Mouse (Mus musculus): ENCODE results near the gene Prim1.

Gene Prim1

DNA sequence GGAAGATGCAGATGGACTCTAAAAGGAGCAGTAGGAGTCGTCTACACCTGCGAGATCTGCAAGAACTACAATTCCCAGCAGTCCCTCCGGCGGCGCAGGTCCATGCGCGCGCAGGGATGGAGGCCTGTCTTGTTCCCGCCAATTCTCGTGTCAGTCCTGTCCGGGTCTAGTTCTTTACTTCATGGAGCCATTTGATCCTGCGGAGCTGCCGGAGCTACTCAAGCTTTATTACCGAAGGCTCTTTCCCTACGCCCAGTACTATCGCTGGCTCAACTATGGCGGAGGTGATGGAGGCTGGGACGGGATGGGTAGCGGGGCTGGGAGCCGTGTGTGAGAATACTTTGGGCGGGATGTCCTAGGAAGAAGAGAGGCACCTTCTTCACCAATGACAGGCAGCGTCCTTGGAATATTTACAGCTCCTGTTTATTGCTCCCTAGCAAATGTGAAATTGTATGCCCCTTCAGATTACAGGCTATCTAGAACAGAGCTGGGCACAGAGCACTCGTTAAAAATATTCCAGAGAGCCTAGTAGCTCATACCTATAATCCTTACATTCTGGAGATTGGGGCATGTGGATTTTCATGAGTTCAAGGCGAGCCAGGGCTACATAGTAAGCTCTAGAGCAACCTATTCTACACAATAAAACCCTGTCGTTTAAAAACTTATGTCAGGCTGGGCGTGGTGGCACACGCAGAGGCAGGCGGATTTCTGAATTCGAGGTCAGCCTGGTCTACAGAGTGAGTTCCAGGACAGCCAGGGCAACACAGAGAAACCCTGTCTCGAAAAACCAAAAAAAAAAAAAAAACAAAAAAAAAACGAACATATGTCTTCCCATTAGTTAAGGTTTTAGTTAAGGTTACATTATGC, at the start of gene Prim1:
Gene Prim1 (plus strand): TSS at position 101 of the 867 bp plus-strand sequence.
- DNase-seq = peak; percentile 86 to 91

DNA sequence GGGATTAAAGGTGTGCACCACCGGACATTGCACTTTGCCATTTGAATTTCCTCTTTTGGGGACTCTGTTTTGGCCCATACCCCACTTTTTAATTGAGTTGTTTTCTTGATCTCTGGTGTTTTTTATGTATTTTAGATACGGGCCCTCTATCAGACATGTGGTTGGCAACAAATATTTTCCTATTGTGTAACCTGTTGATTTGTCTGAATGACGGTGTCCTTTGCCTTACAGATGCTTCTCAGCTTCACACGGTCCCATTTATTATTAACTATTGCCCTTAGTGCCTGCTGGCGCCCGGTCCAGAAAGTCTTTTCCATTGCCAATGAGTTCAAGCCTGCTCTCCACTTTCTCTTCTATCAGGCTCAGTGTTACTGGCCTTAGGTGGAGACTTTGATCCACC, 48.5 kb upstream of the Prim1 start:
- no peak for DNase-seq

DNA sequence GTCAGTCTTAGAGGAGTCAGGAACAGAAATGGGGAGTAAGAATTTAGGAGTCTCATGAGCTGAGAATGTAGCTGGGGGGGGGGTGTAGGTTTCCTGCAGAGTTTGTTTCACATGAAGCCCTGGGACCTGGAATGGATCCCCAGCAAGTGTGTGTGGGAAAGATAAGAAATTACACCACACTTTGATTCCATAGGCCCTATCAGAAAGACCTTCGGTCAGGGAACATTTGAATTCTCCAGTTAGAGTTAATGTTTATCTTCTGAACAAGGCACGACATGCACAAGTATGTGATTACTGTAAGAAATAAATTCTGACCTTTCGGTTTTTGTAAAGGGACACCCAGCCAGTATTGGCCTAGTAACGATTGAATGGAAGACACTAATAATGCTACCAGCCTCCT, 45.1 kb upstream of the Prim1 start:
- no peak for DNase-seq

DNA sequence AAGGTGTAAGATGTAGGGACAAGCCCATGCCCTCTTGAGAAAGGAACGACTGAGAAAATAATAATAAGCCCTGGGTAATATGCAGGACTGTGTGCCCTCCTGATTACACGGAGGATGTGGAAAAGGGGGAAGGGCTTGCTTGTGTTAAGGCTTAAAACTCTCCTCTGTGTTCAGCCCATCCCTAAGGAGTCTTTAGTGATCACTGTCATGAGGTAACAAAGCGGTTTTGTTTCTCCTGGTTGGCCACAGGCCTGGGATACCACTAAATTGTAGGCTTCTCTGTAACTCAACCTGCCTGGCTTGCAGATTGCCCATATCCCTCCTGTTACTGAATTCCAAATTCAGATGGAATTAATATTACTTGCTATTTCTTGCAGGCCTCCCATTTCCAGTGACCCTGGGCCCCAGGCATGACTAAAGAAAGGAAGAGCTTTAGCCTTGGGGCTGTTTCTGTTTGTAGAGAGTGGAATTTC, 44.6 kb upstream of the Prim1 start:
- no peak for DNase-seq

DNA sequence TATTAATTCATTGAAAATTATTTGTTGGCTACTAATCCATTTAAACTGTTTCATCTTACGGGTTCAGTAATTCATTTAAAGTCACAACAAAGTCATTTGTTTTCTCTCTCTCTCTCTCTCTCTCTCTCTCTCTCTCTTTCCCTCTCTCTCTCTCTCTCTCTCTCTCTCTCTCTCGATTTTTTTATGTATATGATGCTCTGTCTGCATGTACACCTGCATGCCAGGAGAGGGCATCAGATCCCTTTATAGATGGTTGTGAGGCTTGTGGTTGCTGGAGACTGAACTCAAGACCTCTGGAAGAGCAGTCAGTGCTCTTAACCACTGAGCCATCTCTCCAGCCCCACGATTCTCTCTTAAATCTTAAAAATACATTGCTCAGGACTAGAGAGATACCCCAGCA, 43.8 kb upstream of the Prim1 start:
- DNase-seq = no peak

DNA sequence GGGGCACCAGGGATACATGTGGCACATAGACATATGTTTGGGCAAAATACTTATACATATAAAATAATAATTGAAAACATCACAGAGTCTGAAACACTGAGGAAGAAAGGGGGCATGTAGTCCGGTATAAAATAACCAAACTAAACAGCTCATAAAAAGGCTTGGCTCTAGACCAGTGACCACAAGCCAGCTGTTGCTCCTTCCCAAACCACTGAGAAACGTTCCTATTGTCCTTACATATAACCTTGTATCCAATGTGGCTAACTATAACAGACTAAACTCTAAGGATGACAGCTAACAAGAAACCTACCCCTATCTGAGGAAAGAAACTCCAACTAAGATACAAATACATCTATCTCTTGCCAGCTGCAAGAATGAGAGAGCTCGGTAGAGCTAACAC, 40.9 kb upstream of the Prim1 start:
- no peak for DNase-seq

DNA sequence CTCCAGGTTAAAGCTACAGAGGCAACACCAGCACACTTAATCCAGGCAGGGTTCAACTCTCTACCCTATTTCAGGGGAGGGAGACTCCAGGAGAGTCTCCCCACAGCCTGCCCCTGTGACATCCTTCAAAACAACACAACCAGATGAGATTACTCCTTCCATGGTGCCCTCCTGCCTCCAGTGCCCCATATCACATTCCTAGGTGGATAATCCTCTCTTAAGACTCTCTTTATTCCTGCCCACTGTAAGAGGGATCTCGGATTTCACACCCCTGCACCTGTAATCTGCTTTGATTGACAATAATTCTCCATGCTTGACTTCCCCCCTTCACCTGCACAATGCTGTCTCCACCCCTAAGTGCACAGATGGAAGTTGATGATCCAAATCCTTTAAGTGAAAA, 39.5 kb upstream of the Prim1 start:
- no peak for DNase-seq

DNA sequence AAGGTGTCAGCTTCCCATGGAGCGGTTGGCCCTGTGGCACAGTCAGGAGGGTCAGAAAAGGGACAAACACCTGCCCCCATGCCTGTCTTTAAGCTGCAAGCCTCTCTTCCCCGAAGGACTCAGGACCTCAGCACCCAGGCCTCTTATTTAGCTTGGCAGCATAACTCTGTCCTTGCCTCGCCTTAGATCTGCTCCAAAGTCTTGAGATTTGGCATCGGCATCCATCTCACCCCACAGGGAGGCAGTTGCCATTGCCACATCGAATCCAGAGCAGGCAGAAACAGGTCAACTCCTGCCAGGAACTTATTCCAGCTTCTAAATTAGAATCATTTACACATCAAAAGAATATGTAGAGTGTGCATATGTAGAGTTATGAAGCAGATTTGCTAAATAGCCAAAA, 30.3 kb upstream of the Prim1 start:
- DNase-seq = no peak

DNA sequence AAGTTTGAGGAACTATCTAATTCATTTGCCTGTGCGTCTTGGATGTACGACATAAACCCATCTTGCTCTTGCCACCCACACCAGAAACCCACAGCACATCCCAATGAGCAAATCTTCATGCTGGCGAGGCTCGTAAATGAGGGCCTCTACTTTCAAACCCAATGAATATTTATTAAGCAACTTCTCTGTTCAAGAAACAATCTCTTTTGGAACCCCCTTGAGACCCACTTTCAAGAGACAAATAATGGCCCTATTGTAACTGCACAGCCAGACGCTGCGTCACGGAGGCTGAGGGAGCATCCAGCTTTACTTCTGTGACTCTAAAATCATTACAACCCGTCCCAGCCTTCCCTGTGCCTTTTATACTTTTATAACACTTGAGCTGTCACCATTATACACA, 29.4 kb upstream of the Prim1 start:
- DNase-seq = no peak

DNA sequence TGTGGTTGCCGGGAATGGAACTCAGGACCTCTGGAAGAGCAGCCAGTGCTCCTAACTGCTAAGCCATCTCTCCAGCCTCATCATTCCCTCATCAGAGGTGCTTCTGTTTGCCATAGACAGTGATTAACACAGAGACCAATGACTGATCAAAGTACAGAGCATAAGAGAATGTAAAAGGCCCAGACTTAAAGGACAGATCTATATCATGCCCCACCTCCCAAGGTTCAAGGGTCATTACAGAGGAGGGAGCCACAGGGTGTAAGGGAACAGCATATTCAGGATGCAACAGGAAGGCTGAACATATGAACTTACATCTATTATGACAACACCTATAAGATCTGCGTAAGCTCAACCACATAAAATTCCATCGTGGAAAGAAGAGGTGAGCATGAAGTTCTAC, 18.3 kb upstream of the Prim1 start:
- DNase-seq = no peak

DNA sequence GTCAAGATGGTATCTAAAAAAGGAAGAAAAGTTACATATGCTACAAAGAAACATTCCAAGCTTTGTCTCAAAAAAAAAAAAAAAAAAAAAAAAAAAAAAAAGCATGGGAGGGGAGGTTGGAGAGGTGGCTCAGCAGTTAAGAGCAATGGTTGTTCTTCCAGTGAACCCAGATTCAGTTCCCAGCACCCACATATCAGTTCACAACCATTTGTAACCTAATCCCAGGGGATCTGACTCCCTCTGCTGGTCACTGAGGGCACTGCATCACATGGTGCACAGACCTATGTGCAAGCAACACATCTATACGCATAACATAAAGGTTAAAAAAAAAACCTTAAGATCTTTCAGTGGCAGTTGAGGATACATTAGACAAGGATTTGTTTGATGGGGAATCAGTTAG, 16.7 kb upstream of the Prim1 start:
- no peak for DNase-seq

DNA sequence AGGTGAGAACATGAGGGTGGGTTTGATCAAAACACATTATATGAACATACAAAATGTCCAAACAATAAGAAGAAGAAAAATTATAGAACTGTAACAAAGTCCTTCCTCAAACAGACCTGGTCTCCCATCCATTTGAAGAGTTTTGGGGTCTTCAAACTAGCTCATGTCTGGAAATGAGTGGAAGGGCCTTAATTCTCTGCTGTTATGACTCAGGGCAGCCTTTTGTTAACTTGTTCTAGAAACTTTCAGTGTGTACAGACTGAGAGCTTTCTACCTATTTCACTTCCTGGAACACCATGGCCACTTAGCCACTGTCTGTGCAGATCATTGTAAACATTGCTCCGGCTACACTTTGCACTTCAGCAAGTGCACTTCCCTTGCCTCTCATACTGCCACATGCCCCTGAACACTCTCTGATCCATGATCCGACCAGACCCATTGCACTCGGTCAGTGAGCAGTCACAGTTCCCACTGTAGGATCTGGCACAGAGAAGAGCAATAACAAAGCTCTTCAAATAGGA, 11.6 kb upstream of the Prim1 start:
- no peak for DNase-seq

DNA sequence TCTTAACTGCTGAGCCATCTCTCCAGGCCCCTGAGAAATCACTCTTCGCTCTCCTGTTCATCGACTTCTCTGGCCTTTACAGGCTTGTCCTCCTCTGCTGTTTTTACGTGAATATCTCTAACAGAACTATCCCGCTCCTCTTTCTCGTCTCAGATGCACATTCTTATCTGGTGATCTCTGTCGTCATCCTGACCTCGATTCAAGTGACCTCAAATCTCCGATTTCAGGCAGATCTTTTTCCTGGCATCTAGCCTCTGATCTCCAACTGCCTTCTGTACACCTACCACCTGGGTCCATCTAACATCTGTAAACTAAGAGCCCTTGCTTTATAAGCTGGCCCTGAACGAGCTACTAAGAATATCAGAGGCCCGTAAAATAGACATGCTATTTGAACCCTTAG, 10.1 kb upstream of the Prim1 start:
- no peak for DNase-seq

DNA sequence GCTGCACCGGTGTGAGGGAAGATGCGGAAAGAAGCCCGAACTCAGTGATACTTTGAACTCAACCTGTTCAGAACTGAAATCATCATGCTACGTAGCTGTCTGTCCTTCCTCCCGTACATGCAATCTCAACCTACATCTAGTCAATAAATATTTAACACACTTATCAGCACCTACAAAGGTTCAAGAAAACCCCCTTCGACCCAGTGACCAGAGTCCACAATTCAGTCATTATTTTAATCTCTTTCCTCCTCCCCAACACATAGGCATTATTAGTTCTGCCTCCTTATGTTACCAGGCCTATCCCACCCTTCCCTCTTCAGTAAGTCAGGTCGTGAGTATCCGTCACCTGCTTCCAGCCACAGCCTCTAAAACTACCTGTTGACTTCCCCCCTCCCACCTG, 9.5 kb upstream of the Prim1 start:
- DNase-seq = no peak

DNA sequence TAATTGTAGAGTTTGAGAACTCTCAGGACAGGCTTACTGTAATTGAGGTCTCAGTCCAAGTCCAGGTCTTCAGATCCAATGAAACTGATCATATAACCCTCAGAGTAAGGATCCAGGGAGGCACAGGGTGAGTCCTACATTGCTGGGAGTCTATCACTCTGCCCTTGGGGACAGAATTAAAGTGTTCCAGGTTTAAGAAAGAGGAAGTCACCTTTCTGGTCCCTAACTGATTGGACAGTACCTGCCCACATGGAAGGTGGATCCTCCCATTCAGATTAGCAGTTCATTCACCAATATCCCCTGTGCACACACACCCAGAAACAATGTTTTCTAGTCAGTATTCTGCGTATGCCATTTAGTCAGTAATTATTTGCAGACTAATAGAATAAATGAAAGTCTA, 7.5 kb upstream of the Prim1 start, which contains the start of gene Hsd17b6:
Gene Hsd17b6 (minus strand): TSS at position 166 of the 400 bp plus-strand sequence.
- DNase-seq = no peak

DNA sequence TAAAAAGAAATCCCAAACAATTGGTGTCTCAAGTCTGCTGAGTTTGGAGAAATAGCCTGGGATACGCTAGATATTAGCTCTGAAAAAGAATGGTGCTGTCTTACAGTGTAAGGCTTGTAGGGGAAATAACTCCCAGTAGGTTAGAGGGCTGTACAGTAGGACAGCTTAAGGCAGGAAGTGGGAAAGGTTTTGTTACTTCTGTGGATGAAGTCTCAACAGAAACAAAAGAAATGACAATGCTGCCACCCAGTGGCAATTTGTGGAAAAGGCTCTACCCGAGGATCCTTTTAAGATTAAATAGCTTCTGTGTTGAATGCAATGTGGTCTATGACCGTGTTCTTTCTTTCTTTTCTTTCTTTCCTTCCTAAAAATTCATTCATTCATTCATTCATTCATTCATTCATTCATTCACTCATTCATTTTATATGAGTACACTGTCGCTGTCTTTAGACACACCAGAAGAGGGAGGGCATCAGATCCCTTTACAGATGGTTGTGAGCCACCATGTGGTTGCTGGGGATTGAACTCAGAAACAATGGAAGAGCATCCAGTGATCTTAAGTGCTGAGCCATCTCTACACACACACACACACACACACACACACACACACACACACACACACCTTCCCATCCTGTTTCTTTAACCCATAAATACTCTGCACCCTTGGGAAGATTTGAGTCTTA, 6.6 kb upstream of the Prim1 start:
- DNase-seq = peak; percentile 70 to 82

DNA sequence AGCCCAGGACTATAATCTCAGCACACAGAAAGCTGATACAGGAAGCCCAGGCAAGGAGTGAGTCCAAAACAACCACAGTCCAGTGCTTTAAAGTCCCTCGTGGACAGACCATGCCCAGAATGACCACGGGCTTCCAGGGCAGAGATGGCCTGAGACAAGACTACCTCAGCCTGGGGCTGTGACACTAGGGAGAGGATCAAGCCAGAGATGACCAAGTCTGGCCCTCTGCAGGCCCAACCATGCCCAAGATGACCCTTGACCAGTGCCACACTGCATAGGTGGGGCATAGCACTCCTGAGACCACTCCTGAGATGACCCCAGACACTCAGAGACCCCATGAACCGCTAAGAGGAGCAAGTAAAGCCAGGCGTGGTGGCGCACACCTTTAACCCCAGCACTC, 5.2 kb upstream of the Prim1 start:
- DNase-seq = no peak

DNA sequence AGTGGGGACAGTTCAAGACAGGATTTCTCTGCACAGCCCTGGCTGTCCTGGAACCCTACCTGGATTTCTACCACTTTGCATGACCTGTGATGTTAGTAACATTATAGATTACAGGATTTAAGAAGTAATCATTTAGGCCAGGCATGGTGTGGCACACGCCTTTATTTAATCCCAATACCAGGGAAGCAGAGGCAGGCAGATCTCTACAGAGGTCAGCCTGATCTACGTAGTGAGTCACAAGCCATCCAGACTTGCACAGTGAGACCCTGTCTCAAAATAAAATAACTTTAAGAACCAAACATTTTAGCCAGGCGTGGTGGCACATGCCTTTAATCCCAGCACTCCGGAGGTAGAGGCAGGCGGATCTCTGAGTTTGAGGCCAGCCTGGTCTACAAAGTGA, 7.2 kb downstream of the Prim1 start:
- DNase-seq = no peak

DNA sequence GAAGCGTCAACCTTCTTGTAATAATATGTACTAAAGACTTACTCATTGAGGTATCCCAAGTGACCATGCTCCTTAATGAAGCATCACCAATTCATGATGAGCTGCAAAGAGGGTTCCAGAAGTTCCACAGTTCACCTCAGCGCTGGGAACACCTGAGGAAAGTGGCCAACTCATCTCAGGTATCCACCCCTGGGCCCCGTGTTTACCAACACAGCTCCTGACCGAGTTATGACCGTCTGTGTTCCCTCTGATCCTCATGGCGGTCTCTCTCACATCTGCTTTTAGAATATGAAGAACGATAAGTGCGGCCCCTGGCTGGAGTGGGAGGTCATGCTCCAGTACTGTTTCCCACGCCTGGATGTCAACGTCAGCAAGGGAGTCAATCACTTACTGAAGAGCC, 8.5 kb downstream of the Prim1 start:
- DNase-seq = no peak

DNA sequence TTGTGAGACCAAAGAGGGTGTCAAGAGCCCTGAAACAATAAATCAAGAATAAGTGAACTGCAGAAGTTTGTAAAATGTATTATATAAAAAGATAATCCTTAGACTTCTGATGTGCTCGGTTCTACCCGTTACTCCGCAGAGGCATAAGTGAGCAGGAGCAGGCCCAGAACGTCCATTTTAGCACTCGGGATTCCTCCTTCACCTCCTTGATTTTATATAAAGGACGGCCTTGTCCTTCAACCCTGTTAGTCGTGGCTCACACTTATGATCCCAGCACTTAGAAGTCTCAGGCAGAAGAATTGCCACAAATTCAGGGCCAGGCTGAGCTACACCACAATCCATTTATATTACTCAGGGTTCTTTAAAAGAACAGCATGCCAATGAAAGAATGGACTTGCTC, 15.0 kb downstream of the Prim1 start:
- no peak for DNase-seq

DNA sequence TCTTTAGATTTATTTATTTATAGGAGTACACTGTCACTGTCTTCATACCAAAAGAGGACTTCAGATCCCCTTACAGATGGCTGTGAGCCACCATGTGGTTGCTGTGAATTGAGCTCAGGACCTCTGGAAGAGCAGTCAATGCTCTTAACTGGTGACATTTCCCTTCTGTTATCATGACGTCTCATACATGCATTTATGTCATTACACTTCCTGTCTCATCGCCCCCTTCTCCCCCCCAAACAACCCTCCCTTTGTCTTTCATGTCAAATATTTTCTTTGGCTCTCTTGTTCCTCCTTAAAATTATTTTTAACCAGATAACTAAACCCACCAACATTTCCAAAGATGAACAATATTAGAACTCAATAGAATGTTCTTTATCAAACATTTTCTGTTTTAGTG, 15.9 kb downstream of the Prim1 start:
- no peak for DNase-seq

DNA sequence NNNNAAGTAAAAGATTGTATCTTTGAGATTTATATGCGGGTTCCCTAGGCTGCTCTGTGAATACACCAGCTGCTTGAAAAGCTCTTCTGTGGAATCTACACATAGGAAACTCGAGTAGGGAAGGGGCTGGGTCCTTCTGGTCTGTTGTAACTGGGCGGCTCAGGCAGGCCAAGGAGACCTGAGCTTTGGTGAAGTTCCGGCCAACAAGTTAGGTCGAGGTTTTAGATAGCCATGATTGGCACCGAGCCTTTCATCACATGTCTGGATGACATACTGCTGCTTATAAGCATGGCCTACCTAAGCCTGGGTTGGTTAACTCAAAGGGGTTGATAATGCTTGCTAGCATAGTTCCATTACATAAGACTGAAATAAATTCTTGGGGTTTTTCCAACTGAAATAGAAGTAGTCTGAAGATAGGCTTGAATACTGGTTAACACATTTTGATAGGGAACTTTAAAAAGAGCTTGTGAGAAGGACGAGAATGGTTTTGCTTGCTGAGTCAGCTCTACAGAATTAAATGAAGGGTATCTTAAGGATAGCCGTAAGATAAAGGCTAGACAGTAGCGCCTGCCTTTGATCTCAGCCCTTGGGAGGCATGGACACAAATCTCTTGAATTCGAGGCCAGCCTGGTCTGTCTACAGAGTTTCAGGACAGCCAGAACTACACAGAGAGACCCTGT, 21.9 kb downstream of the Prim1 start:
- DNase-seq = peak; percentile 38 to 56

DNA sequence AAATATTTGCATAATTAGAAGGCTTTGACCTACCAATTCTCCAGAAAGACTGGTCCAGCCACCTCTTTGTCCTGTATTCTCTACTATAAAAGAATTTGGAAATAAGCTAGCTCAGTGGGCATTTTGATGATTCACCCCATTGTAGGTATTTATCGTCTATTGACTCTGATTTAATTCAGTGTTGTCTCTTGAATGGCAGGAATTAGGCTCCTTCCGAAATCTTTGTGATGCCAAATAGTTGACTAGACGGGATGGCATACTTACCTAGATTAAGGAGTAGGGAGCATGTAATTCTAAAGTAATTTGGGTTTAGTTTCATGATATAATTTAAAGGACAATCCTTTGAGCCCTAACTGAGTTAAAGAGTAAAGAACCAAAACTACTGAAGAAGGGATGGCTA, 23.0 kb downstream of the Prim1 start:
- no peak for DNase-seq
